Mouse (Mus musculus) regulatory T cell (primary cell): Measurements from ENCODE around the gene Ldb3.

Experiments used
- in situ Hi-C: fragments of 300-600 bp; cut with MboI, MseI; formaldehyde crosslinking; loops from one replicate; pipeline ENCODE4 v1.15.1; 2025; ENCODE audit warnings: high pct_unique_total_duplicates

Ldb3 gene

GRCm38 (mm10) chr14:34514120-34514519, 74.4 kb downstream of the Ldb3 start:
- in situ Hi-C loops, result no loop called here

GRCm38 (mm10) chr14:34512602-34513001, 75.9 kb downstream of the Ldb3 start:
- in situ Hi-C loops, result no loop called here

GRCm38 (mm10) chr14:34511901-34512300, 76.6 kb downstream of the Ldb3 start:
- in situ Hi-C loops, result no loop called here

DNA sequence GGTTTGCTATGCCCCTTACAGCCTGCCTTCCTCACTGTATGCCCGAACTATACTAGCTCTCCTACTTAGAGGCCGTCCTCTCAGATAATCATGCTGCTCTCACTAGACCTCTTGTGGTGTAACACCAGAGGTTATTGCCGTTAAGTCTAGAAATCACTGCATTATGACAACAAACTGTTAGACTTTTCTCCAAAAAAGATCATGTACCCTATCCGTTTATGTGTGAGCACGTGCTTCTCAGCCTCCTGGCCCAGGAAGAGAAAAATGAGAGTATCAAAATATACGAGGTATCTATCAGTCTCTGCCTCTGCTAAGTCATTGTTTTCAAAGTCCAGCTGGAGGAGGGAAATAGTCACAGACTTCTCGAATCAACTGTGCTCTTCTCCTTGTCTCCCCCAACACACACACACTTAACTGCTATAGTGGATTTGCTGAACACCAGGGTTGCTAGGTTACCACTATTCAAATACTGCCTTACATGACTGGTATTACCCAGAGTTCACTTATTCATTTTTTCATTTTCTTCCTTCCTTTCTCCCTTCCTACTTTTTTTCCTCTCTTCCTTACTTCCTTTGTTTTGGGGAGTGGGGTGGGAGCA, 79.5 kb downstream of the Ldb3 start:
- in situ Hi-C loops, result no loop called here

DNA sequence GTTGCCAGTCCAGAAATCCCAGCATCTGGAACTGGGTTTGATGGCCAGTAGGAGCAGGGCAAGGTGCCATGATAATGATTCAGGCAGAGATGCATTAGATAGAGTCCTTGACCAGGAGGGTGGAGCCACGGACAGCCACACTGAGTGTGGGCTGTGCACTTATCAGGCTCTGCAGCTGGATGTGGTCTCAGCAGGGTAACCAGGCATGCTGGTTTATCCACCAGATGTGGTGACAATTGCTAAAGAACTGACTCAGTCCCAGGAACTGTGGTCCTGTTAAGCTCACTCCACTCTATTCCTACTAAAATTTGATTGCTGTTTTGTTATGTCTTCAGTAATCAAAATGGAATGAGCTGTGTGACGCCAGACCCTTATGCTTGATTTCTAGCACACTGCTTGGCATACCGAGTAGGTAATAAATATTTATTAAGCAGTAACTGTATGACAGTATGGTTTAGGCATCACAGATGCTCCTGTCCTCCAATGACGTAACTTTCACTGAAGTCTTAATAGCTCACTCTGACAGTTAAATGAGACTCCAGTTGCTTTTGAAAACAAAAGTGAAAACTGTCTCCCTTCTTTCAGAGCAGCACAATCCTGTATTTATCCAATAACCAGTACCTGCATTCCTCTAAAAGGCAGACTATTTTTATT, 80.2 kb downstream of the Ldb3 start:
- in situ Hi-C loops, result no loop called here

DNA sequence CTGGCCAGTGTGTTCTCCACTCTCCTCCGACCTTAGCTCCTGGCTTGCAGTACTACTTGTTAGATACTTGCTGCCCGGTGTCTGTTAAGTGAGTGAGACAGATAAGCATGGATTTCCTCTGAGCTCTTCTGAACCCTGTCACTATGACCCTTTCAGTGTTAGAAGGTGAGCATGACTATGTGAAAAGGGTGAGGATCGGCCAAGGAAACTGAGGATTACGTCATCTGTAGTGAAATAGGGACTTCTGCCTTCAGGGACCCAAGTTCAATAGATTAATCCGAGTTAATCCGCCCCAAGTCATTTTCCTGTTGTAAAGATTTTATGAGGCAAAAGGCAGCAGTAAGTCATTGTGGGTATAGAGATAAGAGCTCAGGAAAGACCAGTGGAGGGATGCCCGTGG, 83.2 kb downstream of the Ldb3 start:
- in situ Hi-C loops, result no loop called here

GRCm38 (mm10) chr14:34504377-34504776, 84.1 kb downstream of the Ldb3 start:
- in situ Hi-C loops, result no loop called here

GRCm38 (mm10) chr14:34503759-34504158, 84.7 kb downstream of the Ldb3 start:
- in situ Hi-C loops, result no loop called here

DNA sequence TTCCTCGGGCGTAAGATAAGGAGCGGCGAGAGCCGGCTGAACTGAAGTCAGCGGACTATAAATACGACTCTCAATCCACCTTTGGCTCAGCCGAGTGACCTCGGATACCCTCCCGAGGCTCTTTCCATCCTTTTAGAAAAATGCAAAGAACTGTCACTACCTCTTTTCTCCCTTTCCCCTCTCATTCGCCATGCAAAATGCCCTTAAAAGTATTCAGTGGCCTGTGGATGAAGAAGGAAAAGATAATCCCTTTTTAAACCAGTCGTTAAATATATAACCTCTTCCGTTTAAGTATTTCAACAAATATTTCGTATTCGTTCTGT, 85.2 kb downstream of the Ldb3 start, which contains the start of gene Bmpr1a:
TSS of gene Bmpr1a (minus strand) at position 17 of the 323 bp plus-strand sequence.
- in situ Hi-C loops, result no loop called here

- in situ Hi-C loops, result no loop called here
Measured at GRCm38 (mm10) chr14:34502475-34503324, 85.8 kb downstream of the Ldb3 start.

GRCm38 (mm10) chr14:34501804-34502474, 86.5 kb downstream of the Ldb3 start:
- in situ Hi-C loops, result no loop called here

DNA sequence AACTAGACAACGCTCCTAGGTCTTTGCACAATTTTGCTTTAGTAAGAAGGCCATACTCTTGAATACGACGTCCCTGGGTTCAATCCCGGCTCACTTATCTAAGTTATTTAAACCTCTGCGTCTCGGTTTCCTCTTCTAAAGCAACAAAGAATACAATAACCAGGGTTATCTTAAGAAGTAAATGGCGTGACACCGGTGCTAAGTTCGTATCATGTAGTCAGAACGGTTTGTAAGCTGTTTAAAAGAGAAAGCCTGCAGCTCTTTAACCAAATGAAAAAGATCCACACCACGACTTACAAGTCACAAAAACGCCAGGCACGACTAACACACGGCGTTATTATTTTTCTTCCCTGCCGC, 87.1 kb downstream of the Ldb3 start:
- in situ Hi-C loops, result no loop called here

GRCm38 (mm10) chr14:34500309-34500708, 88.2 kb downstream of the Ldb3 start:
- in situ Hi-C loops, result no loop called here

DNA sequence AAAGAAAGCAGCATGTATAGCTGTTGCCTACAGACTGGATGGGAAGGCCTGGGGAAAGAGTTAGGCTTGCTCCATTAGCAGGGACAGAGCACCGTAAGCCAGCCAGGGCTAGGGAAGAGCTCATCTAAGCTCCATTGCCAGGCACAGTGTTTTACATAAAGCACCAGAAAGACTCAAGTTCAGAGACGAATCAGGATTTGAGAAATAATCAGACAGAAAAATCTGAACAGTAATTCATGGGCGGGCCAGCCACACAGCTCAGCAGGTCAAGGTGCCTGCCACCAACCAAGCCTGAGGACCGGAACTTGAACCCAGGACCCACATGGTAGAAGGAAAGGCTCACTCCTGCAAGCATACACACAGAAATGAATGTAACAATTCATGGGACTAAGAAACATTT, 88.8 kb downstream of the Ldb3 start:
- in situ Hi-C loops, result no loop called here

- in situ Hi-C loops, result no loop called here
Measured at GRCm38 (mm10) chr14:34497346-34497745, 91.1 kb downstream of the Ldb3 start.

DNA sequence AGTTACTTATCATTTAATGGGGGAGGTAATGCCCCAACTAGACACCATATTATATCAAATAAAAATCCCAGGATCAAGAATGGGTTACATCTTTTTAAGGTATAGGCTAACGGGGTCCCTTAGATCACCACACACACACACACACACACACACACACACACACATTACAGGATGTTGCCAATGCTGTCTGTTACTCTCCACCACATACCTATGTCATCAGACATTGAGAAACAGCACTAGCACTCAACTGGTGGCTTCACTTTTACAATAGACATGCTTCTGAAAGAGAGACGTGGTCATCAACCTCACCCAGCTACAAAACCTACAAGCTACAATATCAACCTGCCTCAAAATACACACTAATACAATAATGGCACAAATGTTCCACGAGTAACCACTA, 94.8 kb downstream of the Ldb3 start:
- in situ Hi-C loops, result no loop called here

DNA sequence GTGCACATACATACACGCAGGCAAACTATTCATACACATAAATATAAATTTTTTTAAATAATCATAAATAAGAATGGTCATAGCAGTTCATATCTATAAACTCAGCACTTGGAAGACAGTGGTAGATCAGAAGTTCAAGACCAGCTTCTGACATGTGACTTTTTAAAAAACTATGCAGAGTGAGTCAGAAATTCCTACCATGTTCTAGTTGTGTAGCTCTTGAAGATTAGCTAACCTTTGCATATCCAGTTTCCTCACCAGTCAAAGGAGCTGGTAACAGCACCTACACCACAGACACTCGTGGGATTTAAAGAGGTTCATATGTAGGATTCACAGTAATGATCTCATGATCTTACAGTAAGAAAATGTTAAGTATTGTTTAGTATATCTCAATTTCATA, 95.8 kb downstream of the Ldb3 start:
- in situ Hi-C loops, result no loop called here

- in situ Hi-C loops, result no loop called here
Measured at GRCm38 (mm10) chr14:34490965-34491364, 97.5 kb downstream of the Ldb3 start.

DNA sequence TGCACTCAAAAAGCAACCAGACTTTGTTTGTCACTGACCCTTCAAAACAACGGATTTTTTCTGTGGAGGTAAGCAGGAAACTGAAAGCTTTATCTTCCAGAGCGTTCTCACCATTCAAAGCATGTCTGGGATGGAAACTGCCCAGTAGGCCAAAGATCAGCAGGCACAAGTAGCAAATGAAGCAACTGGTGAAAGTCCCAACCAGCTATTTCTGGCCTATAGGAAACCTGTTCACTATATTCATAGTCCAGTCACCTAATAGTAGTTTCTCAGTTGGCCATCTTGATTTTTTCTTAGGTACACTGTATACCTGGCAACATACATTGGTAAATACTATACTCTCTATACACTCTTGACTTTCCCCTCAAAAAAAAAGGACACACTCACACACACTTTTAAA, 98.6 kb downstream of the Ldb3 start:
- in situ Hi-C loops, result no loop called here

DNA sequence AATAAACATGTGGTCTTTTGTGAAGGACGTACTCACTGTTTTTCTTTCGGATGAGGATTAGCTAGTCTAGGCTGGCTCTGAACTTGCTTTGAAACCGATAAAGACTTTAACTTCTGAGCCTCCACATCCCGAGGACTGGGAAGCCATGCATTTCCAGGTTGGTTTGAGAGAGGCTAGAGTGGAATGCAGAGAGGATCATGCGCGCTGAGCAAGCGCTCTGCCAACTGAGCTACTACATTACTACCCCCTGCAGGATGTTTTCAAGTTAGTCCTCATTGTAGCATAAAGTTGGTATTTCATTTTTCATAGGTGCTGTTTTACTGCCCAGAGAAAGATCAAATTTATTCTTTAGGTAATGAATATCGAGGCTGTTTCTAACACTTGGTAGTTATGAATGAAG, 102.3 kb downstream of the Ldb3 start:
- in situ Hi-C loops, result no loop called here

GRCm38 (mm10) chr14:34483469-34484341, 104.8 kb downstream of the Ldb3 start:
- in situ Hi-C loops, result no loop called here
